Mouse (Mus musculus): ENCODE measurements at regions not wholly inside any gene's neighbourhood (a gene's known extent, or its start where the extent isn't known, plus 50 kb on each side); places are given as distances from the start of the nearest gene placed in this dataset.
"Not testable (repeated sequence)": the region's sequence is repeated elsewhere in the genome, so short reads cannot be mapped to it uniquely, and the experiment has no call there.

DNA sequence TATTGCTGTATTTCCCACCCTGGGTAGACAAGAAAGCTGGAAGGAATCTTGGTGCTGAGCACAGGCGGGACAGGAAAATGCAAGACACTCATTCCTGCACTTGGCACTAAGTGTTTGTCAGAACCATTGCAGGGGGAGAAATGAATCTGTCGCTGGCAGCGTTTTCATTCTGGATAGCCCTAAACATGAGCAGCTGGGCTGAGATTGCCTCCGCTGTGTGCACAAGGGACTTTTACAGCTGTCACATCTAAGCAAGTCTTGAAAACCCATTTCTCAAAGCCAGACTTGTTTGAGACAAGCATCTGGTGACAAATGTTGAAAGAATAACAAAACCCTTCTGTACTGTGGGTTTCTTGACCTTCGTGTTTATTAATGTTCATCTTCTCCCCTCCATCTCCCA lies 438.4 kb upstream of the Jmjd1c start:
- no peak overlapping the region for H3K4me2 ChIP-seq (replicated peaks)
- H3K27me3 ChIP-seq, result no peaks in the 10 kb centered on the region
- ATAC-seq (replicated peaks), result no peak
- no peak overlapping the region for H3K27ac ChIP-seq (replicated peaks)
- WGBS, result 91% methylated on average over 5 of the region's 5 CpGs
- H3K9me3 ChIP-seq, result no peaks in the 10 kb centered on the region
- H3K36me3 ChIP-seq, result no peaks in the 10 kb centered on the region
- no peak overlapping the region for H3K4me3 ChIP-seq
- H3K4me1 ChIP-seq, result no peaks in the 10 kb centered on the region
- H3K9ac ChIP-seq (replicated peaks), result no peak overlapping the region

DNA sequence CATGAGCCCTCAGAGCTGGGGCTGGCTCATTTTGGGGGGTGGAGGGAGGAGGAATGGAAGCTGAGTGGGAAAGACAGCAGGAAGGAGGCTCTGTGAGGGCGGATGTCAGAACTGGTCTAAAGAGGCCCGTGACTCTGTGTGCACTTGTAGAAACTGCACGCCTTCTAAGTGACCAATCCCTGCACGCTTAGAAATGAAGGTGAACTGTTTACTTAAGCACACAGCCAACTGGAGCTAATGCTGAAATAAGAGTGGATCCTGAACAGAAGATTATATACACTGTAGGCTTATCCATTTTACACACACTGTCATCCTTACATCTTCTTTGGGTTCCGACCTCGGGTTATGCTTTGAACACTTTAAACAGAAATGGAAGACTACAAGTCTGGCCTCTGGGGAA lies 412.8 kb upstream of the Jmjd1c start:
- H3K9me3 ChIP-seq, result no peaks in the 10 kb centered on the region
- no peak overlapping the region for H3K27ac ChIP-seq (replicated peaks)
- no peaks in the 10 kb centered on the region for H3K27me3 ChIP-seq
- 90% methylated on average over 6 of the region's 6 CpGs for WGBS
- no peaks in the 10 kb centered on the region for H3K36me3 ChIP-seq
- no peak for ATAC-seq (replicated peaks)
- H3K4me2 ChIP-seq (replicated peaks), result no peak overlapping the region
- no peak overlapping the region for H3K4me3 ChIP-seq
- no peaks in the 10 kb centered on the region for H3K4me1 ChIP-seq
- no peak overlapping the region for H3K9ac ChIP-seq (replicated peaks)

DNA sequence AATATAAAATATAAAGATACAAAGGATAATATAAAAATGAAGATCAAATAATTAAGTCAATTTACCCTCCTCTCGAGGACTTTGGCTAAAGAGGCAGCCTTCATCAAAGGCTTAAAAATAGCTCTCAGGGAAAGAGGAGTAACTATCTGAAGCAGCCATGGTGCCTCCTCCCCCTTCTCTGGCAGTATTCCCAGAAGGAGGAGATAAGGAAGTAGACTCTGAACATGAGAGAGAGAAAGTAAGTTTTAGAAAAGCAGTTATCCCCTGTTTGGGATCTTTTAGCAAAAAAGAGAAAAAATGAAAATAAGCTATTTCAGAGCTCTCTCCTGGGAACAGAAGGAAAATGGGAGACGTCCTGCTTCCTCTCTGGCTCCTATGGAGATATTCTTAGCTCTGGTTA lies 406.7 kb upstream of the Jmjd1c start:
- not testable (repeated sequence) for H3K9ac ChIP-seq (replicated peaks); H3K4me2 ChIP-seq (replicated peaks); H3K9me3 ChIP-seq; ATAC-seq (replicated peaks); H3K27me3 ChIP-seq; H3K4me3 ChIP-seq; H3K4me1 ChIP-seq; H3K27ac ChIP-seq (replicated peaks); H3K36me3 ChIP-seq
- WGBS, result 73% methylated on average over 2 of the region's 2 CpGs

DNA sequence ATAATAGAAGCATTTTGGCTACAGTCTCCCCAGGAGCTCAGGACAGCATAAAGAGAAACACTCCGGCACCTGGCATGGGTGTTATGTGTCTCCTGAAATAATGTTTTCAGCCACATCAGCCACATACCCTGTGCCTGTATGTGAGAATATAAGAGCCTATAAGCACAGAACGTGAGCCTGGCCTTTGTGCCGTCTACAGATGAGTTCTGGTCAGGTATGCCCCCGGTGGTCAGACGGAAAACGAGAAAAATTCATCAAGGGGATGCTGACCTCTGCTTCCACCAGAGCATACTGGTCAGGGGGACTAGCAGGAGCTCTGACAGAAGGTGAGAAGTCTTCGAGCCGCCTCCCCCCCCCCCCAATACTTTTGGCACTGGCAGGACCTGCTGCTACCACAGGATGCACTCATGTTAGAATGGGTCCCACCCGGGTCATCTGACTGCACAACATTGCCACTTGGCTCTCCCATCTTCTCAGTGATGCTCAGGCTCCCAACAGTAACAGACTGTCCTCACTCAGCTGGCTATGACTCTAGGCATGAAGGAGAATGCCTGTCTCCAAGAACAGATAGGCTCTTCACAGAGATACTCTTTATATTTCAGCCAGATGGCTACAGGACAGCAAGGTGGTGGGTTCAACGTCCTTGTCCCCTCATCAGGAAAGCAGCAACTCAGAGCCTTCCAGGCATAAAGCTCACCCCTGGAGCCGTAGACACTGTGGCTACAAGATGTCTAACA lies 401.2 kb upstream of the Jmjd1c start:
- no peak overlapping the region for H3K4me3 ChIP-seq

DNA sequence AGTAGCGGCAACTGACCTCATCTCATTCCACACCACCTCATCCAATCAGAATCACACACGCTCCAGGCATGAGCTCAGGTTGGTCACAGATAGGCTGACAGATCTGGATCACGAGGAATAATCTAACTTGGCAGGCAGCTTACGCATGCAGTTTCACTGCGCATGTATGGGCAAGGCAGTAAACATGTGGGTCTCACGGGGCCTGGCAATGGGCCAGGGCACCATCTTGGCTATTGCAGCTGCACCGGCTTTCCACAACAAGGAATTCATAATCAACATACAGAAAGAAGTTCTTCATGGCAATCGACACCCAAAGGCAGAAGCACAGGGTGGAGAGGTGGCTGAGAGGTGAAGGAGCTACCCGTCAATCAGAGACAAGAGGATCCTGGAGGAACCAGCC lies 381.0 kb upstream of the Jmjd1c start:
- not testable (repeated sequence) for H3K27ac ChIP-seq (replicated peaks); H3K36me3 ChIP-seq; H3K9me3 ChIP-seq; H3K4me3 ChIP-seq; ATAC-seq (replicated peaks); H3K9ac ChIP-seq (replicated peaks); H3K4me1 ChIP-seq; H3K4me2 ChIP-seq (replicated peaks); H3K27me3 ChIP-seq
- 88% methylated on average over 9 of the region's 9 CpGs for WGBS

More for the DNA sequence above, 401.2 kb upstream of the Jmjd1c start:
- H3K27me3 ChIP-seq, result no peaks in the 10 kb centered on the region
- no peaks in the 10 kb centered on the region for H3K36me3 ChIP-seq
- H3K27ac ChIP-seq (replicated peaks), result no peak overlapping the region
- no peaks in the 10 kb centered on the region for H3K9me3 ChIP-seq
- H3K4me1 ChIP-seq, result no peaks in the 10 kb centered on the region
- H3K9ac ChIP-seq (replicated peaks), result no peak overlapping the region
- H3K4me2 ChIP-seq (replicated peaks), result no peak overlapping the region
- WGBS, result 88% methylated on average over 11 of the region's 11 CpGs
- ATAC-seq (replicated peaks), result no peak

DNA sequence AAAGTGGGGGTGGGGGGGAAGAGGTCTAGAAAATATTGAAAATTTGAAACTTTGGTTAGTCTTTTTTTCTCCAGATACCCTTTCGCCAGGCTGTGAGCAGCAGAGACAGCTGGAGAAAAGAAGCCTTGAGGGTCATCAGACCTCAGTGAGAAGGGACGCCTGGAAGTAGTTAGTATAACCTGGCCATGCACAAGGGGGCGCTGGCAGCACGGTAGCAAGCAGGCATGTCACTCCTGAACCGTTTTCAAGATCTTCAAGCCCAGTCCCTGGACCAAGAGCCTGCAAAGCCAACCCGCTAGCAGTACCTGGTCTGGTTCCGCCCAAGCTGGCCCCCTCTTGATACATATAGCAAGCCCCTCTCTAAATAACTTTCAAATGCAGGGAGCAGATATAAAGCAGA lies 378.0 kb upstream of the Jmjd1c start:
- 86% methylated on average over 7 of the region's 7 CpGs for WGBS
- H3K4me2 ChIP-seq (replicated peaks), result no peak overlapping the region
- ATAC-seq (replicated peaks), result no peak

DNA sequence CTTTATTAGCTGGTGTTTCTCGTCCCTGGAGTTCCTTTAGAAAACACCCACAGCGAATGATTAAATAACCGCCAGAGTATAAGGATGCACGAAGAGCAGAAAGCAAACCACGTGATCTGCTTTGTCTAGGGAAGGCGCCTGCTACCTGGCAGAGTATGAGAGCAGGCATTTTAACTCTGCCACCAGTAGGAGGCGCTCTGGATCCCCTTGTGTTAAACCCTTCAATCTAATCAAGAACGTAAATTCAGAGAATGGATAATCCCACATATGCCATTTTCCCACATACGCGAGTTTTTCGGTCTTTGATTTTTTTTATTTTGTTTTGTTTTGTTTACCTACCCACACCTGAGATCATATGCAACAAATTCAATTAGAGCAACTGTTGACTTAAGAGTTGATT lies 376.1 kb upstream of the Jmjd1c start:
- Histone ChIP-seq H3K9ac (replicated peaks) (no peak overlapping the region), H3K27me3 (no peaks in the 10 kb centered on the region), H3K4me1 (no peaks in the 10 kb centered on the region), H3K9me3 (peaks cover 2% of the 10 kb centered on the region; the same call in 1 of the 2 replicates), H3K36me3 (no peaks in the 10 kb centered on the region), H3K27ac (replicated peaks) (no peak overlapping the region), H3K4me3 (no peak overlapping the region), H3K4me2 (replicated peaks) (no peak overlapping the region)
- WGBS, result 95% methylated on average over 11 of the region's 11 CpGs
- no peak for ATAC-seq (replicated peaks)

More for the DNA sequence above, 378.0 kb upstream of the Jmjd1c start:
- Histone ChIP-seq H3K9ac (replicated peaks) (no peak overlapping the region), H3K9me3 (peaks cover 2% of the 10 kb centered on the region; the same call in 1 of the 2 replicates), H3K4me1 (no peaks in the 10 kb centered on the region), H3K27me3 (no peaks in the 10 kb centered on the region), H3K27ac (replicated peaks) (no peak overlapping the region), H3K36me3 (no peaks in the 10 kb centered on the region), H3K4me3 (no peak overlapping the region)

DNA sequence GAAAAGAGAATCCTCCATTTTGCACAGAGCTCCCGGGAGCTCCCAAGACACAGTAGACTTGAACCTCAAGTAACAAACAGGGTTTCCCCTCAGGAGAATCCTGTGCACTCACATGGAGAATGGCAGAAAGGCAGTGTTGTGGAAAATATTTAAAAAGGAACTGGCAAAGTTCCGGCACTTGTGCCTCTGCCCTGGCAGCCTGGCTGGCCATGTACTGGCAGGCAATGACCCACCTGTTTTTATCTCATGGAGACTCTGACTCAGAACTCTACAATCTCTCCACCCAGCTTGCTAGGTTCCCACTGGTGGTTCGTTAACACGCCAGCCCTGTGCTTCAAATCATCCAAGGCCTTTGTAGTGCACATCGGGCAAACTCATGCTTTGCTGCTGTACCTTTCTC lies 362.3 kb upstream of the Jmjd1c start:
- no peaks in the 10 kb centered on the region for H3K4me1 ChIP-seq
- H3K4me3 ChIP-seq, result no peak overlapping the region
- H3K9me3 ChIP-seq, result no peaks in the 10 kb centered on the region
- no peak for ATAC-seq (replicated peaks)
- H3K27ac ChIP-seq (replicated peaks), result no peak overlapping the region
- H3K27me3 ChIP-seq, result no peaks in the 10 kb centered on the region
- no peak overlapping the region for H3K9ac ChIP-seq (replicated peaks)
- WGBS, result 82% methylated on average over 5 of the region's 5 CpGs
- H3K36me3 ChIP-seq, result no peaks in the 10 kb centered on the region
- H3K4me2 ChIP-seq (replicated peaks), result no peak overlapping the region

DNA sequence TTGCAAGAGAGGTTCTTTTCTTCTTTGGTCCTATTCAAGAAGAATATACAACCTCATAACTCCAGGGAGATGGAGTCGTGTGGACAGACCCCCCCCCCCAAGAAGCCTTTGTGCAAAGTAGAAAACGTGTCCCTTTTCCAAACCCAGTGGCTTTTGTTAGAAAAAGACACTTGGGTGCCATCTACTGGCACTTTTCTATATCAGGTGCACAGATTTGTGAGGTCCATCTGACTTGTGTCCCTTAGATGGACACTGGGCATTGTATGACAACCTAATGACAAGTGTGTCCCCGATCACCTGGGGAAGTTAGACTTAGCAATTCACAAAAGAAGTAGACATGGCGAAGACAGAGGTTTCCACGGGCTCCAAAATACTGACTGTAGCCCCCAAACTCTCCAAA lies 361.1 kb upstream of the Jmjd1c start:
- H3K36me3 ChIP-seq, result no peaks in the 10 kb centered on the region
- no peaks in the 10 kb centered on the region for H3K27me3 ChIP-seq
- no peaks in the 10 kb centered on the region for H3K4me1 ChIP-seq
- H3K9ac ChIP-seq (replicated peaks), result no peak overlapping the region
- no peak overlapping the region for H3K4me3 ChIP-seq
- no peak overlapping the region for H3K27ac ChIP-seq (replicated peaks)
- H3K4me2 ChIP-seq (replicated peaks), result no peak overlapping the region
- no peak for ATAC-seq (replicated peaks)
- H3K9me3 ChIP-seq, result no peaks in the 10 kb centered on the region
- 61% methylated on average over 5 of the region's 5 CpGs for WGBS

DNA sequence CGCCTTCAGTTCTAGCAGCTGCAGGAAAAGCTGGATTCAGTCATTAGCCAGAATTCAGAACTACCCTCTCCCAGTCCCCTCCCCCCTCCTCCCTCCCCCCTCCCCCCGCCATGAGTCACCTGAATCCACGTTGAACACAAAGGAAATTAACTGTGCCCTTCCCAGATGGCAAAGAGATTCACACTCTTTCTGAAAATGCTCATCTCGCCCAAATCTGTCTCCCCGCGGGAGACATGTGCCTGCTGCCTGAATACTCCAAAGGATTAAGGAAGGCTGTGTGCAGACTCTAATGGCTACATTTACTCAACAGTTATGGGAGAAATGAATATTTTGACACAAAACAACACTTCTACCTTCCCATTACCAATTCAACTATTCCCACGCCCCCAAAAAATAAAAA lies 356.9 kb upstream of the Jmjd1c start:
- Histone ChIP-seq H3K4me3 (no peak overlapping the region), H3K27ac (replicated peaks) (no peak overlapping the region), H3K4me1 (no peaks in the 10 kb centered on the region; the same call in 1 of the 2 replicates), H3K27me3 (no peaks in the 10 kb centered on the region), H3K4me2 (replicated peaks) (no peak overlapping the region), H3K9me3 (no peaks in the 10 kb centered on the region), H3K9ac (replicated peaks) (no peak overlapping the region), H3K36me3 (no peaks in the 10 kb centered on the region)
- WGBS, result 77% methylated on average over 5 of the region's 7 CpGs
- no peak for ATAC-seq (replicated peaks)

DNA sequence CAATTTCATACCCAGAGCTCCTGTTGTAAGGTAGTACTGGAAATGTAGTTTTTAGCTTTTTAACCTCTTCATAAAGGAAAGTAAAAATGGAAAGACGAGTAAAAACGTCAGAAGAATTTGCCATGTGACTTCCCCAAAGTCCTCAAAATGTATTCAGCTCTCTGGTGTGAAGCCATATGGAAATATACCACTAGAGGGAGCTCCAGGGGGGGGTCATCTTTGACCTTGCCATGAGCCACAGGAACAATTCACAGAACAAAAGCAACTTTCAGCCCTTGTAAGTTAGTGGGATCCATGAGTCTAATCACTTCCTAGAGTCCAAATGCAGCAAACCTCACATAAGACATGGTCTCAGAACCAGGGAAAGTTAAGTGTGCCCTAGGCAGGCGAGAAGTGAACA lies 354.1 kb upstream of the Jmjd1c start:
- Histone ChIP-seq H3K9me3 (no peaks in the 10 kb centered on the region), H3K27me3 (no peaks in the 10 kb centered on the region), H3K36me3 (no peaks in the 10 kb centered on the region), H3K4me3 (no peak overlapping the region), H3K9ac (replicated peaks) (no peak overlapping the region), H3K4me1 (no peaks in the 10 kb centered on the region; the same call in 1 of the 2 replicates), H3K27ac (replicated peaks) (no peak overlapping the region), H3K4me2 (replicated peaks) (no peak overlapping the region)
- WGBS, result 71% methylated on average over 3 of the region's 3 CpGs
- no peak for ATAC-seq (replicated peaks)

DNA sequence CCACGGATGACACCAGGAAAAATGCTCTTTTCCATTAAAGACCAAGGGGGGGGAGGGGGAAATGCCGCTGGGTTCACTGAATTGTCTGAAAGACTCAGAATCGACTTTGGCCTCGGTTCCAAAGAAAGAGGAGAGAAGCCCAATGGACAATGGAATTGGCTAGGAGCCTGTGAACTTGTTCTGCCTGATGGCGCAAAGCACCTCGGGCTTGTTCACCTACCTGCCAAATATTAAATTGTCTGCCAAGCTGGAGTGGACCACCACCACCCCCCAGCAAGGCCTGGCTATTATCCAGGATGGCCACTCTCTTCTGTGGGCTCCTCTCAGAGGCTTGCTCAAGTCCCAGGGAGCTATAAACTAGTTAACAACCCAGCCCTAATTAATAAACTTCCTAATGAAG lies 352.7 kb upstream of the Jmjd1c start:
- Histone ChIP-seq H3K4me3 (no peak overlapping the region), H3K9ac (replicated peaks) (no peak overlapping the region), H3K27ac (replicated peaks) (no peak overlapping the region), H3K36me3 (no peaks in the 10 kb centered on the region), H3K4me2 (replicated peaks) (no peak overlapping the region), H3K4me1 (no peaks in the 10 kb centered on the region; the same call in 1 of the 2 replicates), H3K9me3 (no peaks in the 10 kb centered on the region), H3K27me3 (no peaks in the 10 kb centered on the region)
- peak; percentile 68; the same call in 1 of the 2 replicates for ATAC-seq (replicated peaks)
- 56% methylated on average over 6 of the region's 6 CpGs for WGBS

DNA sequence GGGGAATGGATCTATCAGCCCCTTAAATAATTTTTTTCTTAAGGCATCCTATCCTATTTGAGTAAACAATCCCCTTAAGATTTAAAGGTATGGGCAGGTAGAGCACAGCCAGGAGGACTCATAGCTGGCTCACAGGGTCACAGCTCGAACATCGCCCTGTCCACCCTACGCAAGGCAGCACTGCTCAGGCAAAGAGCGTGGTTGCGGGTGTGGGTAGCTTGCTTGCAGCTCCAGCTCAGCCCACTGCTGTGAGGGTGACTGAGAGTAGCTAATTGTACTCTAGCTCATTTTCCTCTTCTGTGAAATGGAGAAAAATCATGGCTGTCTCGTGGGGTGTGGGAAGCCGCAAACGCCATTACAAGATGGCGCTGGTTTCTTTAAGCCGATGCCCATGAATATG lies 350.1 kb upstream of the Jmjd1c start:
- no peak for ATAC-seq (replicated peaks)
- Histone ChIP-seq H3K36me3 (no peaks in the 10 kb centered on the region), H3K27ac (replicated peaks) (no peak overlapping the region), H3K4me3 (no peak overlapping the region), H3K27me3 (no peaks in the 10 kb centered on the region), H3K9me3 (no peaks in the 10 kb centered on the region), H3K4me2 (replicated peaks) (no peak overlapping the region), H3K9ac (replicated peaks) (no peak overlapping the region), H3K4me1 (no peaks in the 10 kb centered on the region; the same call in 1 of the 2 replicates)
- 98% methylated on average over 10 of the region's 10 CpGs for WGBS
